Mouse (Mus musculus) spleen, postnatal 4 days (tissue): ENCODE measurements at regions not wholly inside any gene's neighbourhood (a gene's known extent, or its start where the extent isn't known, plus 50 kb on each side); places are given as distances from the start of the nearest gene placed in this dataset.

Experiments used
- DNase-seq, 2 experiments: peaks; one replicate each; pipeline ENCODE4 v3.0.0; 2022; ENCODE audit warnings: low spot score in 2 of 2

DNA sequence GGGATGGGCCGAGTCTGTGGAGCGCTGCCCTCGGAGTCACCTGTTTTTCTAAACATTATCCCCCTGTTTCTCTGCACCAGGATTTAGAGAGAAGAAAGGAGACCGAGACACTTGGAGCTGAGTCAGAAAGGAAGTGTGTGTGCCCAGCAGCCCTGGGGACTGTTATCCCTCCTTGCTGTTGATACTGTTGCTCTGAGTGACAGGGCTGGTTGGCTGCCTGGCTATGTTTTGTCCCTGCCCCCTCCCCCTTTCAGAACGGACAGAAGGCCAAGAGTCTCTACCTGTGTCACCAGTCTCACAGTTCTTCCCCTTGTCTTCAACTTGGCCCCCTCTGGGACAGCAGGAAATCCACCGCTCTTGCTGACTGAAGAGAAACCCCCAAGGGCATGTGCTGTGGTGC, 93.4 kb upstream of the Zfp703 start:
- DNase-seq, result no peak

DNA sequence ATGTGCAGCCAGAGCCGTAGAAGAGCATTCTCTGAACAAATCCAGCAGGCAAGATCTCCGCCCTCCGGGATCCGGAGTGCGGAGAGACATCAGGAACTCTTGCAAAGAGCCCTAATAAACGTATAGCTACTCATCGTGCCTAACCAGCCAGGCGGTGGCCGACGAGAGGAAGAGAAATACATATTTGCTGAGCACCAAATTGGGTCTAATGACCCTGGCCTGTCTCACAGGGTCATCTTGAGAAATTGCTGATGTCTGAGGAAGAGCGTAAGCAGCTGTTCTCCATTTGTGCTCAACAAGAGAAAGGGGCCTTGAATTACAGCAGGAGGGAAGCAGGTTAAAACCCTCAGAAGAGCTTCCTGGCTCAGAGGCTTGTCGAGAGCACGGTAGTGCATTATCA, 92.8 kb upstream of the Zfp703 start:
- no peak for DNase-seq

- no peak for DNase-seq
Measured at GRCm38 (mm10) chr8:26885365-26885764, 91.8 kb upstream of the Zfp703 start.

DNA sequence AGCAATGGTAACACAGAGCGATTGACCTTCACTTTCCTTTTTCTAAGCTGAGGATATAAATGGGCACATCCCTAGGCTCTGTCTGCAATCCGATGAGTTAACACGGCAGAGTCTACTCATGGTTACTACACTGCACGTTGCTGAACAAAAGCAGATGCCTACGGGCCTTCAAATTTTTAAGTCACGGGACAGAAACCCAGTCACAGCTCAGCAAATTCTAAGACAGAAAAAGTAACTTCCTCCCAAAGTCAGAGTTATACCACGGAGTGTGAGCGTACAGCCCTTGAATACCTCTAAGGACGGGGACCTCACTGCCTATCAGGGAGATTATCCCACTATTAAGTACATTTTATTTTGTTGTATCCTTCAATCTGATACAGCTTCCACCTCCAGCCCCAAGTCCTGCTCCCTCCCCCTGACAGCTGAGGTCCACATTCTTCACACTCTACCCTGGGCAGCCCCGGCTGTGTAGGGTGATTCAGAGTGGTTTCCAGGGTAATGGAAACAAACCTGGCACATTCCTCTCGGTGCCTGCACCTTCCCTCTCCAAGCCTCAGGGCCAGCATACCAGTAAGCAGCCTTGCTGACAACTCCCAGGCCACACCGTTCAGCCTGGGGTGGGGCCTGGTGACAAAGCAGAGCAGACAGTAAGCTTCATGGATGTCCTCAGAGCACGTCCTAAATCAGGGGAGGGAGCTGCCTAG, 90.2 kb upstream of the Zfp703 start:
- DNase-seq, result no peak

DNA sequence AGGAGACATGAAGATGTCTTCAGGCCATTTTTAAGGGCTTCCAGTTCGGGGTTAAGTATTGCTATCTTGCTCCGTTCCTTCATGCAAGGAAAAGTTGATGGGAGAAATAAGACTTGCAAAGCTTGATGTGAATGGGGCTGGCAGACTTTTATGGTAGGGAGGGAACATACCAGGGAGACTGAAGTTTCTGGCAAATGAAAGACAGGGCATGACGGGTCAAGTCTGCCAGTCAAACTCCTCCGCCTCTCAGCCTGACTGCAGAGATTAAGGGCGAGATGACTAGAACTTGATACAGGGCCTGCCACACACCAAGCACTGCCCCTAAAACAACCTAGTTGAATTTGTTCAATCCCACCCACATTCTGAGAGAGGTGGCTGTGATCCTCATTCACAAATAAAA, 89.6 kb upstream of the Zfp703 start:
- DNase-seq, result no peak

GRCm38 (mm10) chr8:26888050-26888449, 89.1 kb upstream of the Zfp703 start:
- no peak for DNase-seq

- DNase-seq, result peak in 1 of 2 experiments; percentile 40
Measured at GRCm38 (mm10) chr8:26891881-26892280, 85.2 kb upstream of the Zfp703 start.

DNA sequence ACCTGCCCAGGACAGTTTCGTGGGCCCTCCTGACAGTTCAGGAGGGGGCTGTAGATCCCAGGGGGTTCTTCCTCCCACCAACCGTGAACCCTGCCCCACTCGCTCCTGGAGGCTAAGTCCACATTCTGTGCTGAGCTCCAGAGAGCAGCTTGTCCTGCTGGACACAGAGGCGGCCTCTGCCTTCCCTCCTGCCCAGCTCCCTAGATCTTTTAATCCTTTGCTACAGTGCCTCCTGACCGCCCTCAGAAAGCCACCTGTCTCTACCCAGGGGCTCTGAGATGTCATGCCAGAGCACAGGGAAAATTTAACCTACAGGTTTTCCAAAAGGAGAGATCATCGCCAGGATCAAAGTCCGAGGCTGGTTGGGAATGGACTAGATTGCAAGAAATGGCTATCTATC, 84.7 kb upstream of the Zfp703 start:
- DNase-seq, result no peak

DNA sequence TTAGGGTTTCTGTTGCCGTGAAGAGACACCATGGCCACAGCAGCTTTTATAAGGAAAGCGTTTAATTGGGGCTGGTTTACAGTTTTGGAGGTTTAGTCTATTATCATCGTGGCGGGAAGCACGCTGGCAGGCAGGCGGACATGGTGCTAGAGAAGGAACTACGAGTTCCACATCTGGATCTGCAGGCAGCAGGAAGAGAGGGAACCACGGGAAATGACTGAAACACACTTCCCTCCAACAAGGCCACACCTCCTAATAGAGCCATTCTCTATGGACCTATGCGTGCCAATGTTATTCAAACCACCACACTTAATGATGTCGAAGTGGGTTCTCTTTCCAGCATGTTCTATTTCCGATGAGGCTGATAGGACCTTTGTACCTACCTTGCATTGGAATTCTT, 81.3 kb upstream of the Zfp703 start:
- DNase-seq, result no peak

GRCm38 (mm10) chr8:26903289-26903688, 73.8 kb upstream of the Zfp703 start:
- DNase-seq, result no peak

DNA sequence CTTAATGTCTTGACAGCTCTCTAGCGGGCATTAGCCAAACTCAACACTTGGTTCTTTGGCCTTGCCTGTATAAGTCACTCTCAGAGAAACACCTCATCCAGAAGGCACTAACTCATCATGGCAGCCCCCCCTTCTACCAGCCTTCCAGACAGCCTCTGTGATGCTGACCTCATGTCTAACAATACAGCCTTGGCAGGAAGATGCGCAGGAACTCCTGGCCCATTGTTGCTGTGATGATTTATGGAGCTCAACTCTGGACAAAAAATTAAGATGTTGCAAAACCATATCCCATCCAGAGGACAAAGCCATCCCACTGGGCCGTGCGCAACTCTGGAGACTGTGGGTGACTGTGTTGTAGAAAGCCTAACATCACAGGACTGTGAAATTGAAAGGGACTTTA, 70.9 kb upstream of the Zfp703 start:
- no peak for DNase-seq

- no peak for DNase-seq
Measured at GRCm38 (mm10) chr8:26907347-26908170, 69.6 kb upstream of the Zfp703 start.

DNA sequence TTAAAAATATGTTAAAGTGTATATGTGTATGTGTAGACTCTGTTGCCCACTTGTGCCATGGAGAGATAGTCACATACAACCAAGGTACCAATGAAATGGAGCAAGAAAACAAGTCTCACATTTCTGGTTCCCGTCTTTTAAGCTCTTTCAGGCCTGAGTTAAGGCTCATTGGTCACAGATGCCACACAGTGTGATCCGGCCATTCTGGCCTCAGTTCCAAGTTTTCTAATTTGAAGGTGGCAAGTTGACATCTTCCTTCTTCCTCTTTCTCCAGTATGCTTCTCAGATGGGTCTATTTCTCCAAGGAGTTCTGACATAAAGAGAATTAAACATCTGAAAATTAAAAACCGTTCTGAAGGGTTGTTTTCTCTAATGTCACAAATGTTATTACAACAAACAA, 66.9 kb upstream of the Zfp703 start:
- no peak for DNase-seq

- DNase-seq, result no peak
Measured at GRCm38 (mm10) chr8:26913562-26914529, 63.3 kb upstream of the Zfp703 start.

DNA sequence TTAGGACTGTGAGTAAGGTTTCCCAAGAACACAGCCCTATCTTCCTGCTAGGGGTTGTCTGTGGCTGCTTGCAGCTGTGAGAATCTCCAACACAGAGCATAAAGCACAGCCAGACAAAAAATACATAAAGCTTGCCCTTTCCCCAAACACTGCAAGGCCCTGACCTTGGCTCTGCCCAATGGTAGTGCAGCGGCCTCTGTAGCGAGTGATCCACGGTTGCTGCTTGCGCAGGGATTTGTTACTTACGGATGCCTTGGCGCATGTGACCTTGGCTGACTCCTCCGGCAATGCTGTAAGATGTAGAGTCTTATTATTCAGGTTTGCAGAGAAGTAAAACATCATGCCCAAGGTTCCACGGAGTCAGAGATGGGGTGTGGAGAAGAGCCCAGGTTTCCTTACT, 61.4 kb upstream of the Zfp703 start:
- DNase-seq, result no peak

GRCm38 (mm10) chr8:26921531-26922177, 55.5 kb upstream of the Zfp703 start:
- no peak for DNase-seq

DNA sequence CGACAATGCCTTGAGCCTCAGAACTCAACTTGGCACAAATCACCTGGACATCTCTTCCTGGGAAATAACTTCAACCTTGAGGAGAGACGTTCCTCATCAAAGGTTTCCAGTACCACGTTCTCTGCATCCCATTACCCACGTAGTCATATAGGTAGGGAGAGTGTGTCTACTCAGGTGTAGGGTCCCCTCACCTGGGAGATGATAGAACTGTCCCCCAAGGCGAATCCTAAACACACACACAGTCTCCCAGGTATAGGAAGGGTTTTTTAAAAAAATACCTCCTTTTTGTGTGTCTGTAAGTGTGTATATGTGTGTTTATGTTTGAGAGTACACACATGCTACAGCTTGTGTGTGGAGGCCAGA, 55.0 kb upstream of the Zfp703 start:
- DNase-seq, result no peak

GRCm38 (mm10) chr8:26923166-26923565, 54.0 kb upstream of the Zfp703 start:
- DNase-seq, result no peak
